Mouse (Mus musculus): ENCODE measurements around the gene Rhebl1. TPM values are rescaled to one million over a fixed set of nuclear protein-coding genes. Genes with fewer than 3 reads are reported as not detected.

Gene Rhebl1
- polyA plus RNA-seq, 1 experiment from 2014 or later: 16.7 TPM

DNA sequence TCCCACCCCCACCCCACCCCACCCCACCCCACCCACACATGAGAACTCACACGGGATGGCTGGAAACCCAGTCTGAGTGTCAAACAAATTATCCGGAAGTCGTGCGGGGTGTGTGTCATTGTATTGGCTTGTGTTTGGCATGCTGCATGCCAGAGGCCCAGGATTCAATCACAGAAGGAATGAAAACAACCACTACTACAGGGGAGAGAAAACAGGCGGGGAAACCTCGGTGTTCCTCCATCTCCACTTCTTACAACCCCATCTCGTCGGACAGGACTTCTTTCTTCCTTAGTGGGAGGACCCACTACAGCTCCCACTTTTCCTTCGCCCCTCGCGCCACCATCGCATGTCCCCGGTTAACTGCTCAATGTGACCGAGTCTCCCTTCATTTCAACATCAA lies 22.8 kb upstream of the Rhebl1 start:
- no peak for ATAC-seq (ENCODE audit: low FRiP score, low TSS enrichment)
- Histone ChIP-seq H3K4me2 (replicated peaks; ENCODE audit: low read depth, low read length) (peak overlapping the region; percentile 72), H3K4me3 (ENCODE audit: low read length) (peak overlapping the region; percentile 81), H3K36me3 (ENCODE audit: insufficient read depth, low read length) (peaks cover 9% of the 10 kb centered on the region), H3K9ac (replicated peaks; ENCODE audit: low read length) (peak overlapping the region; percentile 82), H3K27ac (ENCODE audit: low read length) (peak overlapping the region; percentile 95), H3K9me3 (ENCODE audit: low read length) (no peaks in the 10 kb centered on the region), H3K4me1 (ENCODE audit: insufficient read depth, low read length) (peaks cover 10% of the 10 kb centered on the region), H3K27me3 (ENCODE audit: insufficient read depth, low read length) (no peaks in the 10 kb centered on the region)
- 0% methylated on average over 14 of the region's 14 CpGs for WGBS

DNA sequence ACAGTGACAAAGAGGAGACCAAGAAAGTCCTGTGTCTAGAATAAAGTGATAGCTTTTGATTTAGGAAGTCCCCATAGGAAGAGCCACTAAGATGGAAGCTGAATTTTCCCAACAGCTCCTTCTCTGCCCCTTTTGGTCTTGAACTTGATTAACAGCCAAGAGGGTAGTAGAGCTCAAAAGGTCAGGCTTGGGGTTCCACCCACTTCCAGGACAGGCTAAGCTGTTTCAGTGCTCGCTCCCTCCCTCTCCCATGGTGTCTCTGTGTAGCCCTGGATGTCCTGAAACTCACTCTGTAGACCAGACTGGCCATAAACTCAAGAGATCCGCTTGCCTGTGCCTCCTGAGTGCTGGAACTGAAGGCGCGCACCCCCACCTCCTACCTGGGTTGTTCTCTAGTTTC lies 21.7 kb upstream of the Rhebl1 start:
- WGBS: 78% methylated on average over 4 of the region's 4 CpGs
- H3K4me1 ChIP-seq (ENCODE audit: insufficient read depth, low read length): peaks cover 10% of the 10 kb centered on the region
- peak overlapping the region; percentile 82; the same call in 1 of the 2 replicates for H3K9ac ChIP-seq (replicated peaks; ENCODE audit: low read length)
- no peaks in the 10 kb centered on the region for H3K9me3 ChIP-seq (ENCODE audit: low read length)
- no peaks in the 10 kb centered on the region for H3K27me3 ChIP-seq (ENCODE audit: insufficient read depth, low read length)
- H3K4me3 ChIP-seq (ENCODE audit: low read length): no peak overlapping the region
- H3K36me3 ChIP-seq (ENCODE audit: insufficient read depth, low read length): peaks cover 20% of the 10 kb centered on the region
- no peak for ATAC-seq (ENCODE audit: low FRiP score, low TSS enrichment)
- H3K4me2 ChIP-seq (replicated peaks; ENCODE audit: low read depth, low read length): peak overlapping the region; percentile 72; the same call in 1 of the 2 replicates
- no peak overlapping the region for H3K27ac ChIP-seq (ENCODE audit: low read length)

DNA sequence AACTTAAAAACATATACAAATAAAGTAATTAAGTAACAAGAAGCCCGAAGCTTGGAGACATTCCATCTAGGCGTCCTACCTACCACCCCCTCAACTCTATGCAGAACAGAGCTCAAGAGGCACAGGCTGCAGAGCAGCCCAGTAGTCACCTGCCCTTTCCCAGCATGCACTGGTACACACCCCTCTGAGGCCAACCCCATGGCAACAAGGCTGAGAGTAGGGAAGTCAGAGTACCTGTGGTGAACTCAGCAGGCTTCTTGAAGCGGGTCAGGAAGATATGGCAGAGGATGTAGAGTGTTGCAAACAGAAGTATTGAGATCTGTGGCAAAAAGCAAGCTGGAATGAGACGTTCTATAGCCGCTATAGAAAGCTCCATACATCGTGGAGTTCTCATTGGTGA lies 20.6 kb upstream of the Rhebl1 start:
- H3K4me2 ChIP-seq (replicated peaks; ENCODE audit: low read depth, low read length): no peak overlapping the region
- H3K4me3 ChIP-seq (ENCODE audit: low read length): no peak overlapping the region
- no peak overlapping the region for H3K9ac ChIP-seq (replicated peaks; ENCODE audit: low read length)
- H3K27me3 ChIP-seq (ENCODE audit: insufficient read depth, low read length): no peaks in the 10 kb centered on the region
- H3K9me3 ChIP-seq (ENCODE audit: low read length): no peaks in the 10 kb centered on the region
- no peak overlapping the region for H3K27ac ChIP-seq (ENCODE audit: low read length)
- ATAC-seq (ENCODE audit: low FRiP score, low TSS enrichment): no peak
- WGBS: 94% methylated on average over 6 of the region's 6 CpGs
- H3K36me3 ChIP-seq (ENCODE audit: insufficient read depth, low read length): peaks cover 25% of the 10 kb centered on the region
- peaks cover 10% of the 10 kb centered on the region for H3K4me1 ChIP-seq (ENCODE audit: insufficient read depth, low read length)

DNA sequence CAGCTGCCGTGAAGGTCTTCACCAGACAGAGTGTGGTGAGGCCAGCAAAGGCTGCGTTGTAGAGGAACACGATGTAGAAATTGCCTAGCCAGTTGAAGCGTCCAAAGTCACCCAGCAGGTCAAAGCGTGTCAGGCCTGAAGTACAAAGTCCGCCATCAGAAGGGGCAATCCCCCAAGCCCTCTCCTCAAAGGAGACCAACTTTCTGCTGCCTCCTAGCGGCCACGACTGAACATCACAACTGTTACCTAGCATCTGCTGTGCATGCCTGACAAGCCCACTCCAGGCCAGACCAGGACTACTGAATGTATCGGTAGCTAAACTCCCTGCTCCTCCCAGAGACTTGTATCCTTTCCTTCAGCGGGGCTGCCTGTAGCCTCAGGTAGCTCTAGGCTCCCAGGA lies 10.4 kb upstream of the Rhebl1 start:
- ATAC-seq (ENCODE audit: low FRiP score, low TSS enrichment): 0 out of 2 replicates have a peak, but pooled peaks have one; percentile 17
- Histone ChIP-seq H3K27me3 (ENCODE audit: insufficient read depth, low read length) (peaks cover 4% of the 10 kb centered on the region; the same call in 1 of the 2 replicates), H3K4me2 (replicated peaks; ENCODE audit: low read depth, low read length) (no peak overlapping the region), H3K9ac (replicated peaks; ENCODE audit: low read length) (no peak overlapping the region), H3K9me3 (ENCODE audit: low read length) (no peaks in the 10 kb centered on the region), H3K36me3 (ENCODE audit: insufficient read depth, low read length) (peaks cover 42% of the 10 kb centered on the region), H3K27ac (ENCODE audit: low read length) (no peak overlapping the region), H3K4me3 (ENCODE audit: low read length) (no peak overlapping the region), H3K4me1 (ENCODE audit: insufficient read depth, low read length) (no peaks in the 10 kb centered on the region)
- 27% methylated on average over 10 of the region's 10 CpGs for WGBS

DNA sequence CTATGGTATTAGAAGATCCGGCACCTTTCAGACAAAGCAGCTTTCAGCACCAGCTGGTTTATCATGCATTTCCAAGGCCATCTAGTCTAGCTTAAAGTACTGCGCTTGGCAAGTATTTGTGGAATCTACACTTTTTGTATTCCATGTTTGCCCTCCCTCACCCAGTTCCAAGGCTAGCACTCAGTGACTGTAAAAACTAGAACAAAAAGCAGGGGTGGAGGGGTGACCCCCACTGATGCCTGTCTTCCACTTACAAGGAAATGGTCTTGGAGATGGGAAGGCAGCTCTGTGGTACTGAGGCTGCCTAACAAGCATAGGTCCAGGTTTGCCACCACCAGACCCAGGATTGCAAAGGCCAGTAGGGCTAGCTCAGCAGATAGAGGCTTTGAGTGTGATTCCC lies 8.3 kb upstream of the Rhebl1 start:
- Histone ChIP-seq H3K9ac (replicated peaks; ENCODE audit: low read length) (no peak overlapping the region), H3K36me3 (ENCODE audit: insufficient read depth, low read length) (peaks cover 22% of the 10 kb centered on the region), H3K4me3 (ENCODE audit: low read length) (no peak overlapping the region), H3K27ac (ENCODE audit: low read length) (no peak overlapping the region), H3K4me2 (replicated peaks; ENCODE audit: low read depth, low read length) (no peak overlapping the region), H3K27me3 (ENCODE audit: insufficient read depth, low read length) (peaks cover 24% of the 10 kb centered on the region), H3K9me3 (ENCODE audit: low read length) (no peaks in the 10 kb centered on the region), H3K4me1 (ENCODE audit: insufficient read depth, low read length) (peaks cover 12% of the 10 kb centered on the region)
- ATAC-seq (ENCODE audit: low FRiP score, low TSS enrichment): no peak
- 92% methylated on average over 2 of the region's 2 CpGs for WGBS

DNA sequence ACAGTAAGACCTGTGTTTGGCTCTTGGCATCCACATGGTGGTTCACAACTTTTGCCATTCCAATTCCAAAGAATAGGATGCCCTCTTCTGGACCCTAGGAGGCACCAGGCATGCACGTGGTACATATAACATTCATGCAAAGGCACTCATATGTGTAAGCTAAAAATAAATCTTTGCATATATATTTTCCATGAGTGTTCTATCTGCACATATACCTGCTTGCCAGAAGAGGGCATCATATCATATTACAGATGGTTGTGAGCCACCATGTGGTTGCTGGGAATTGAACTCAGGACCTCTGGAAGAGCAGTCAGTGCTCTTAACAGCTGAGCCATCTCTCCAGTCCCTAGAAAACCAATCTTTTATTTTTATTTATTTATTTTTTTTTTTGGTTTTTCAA lies 7.2 kb upstream of the Rhebl1 start:
- no peak overlapping the region for H3K4me3 ChIP-seq (ENCODE audit: low read length)

DNA sequence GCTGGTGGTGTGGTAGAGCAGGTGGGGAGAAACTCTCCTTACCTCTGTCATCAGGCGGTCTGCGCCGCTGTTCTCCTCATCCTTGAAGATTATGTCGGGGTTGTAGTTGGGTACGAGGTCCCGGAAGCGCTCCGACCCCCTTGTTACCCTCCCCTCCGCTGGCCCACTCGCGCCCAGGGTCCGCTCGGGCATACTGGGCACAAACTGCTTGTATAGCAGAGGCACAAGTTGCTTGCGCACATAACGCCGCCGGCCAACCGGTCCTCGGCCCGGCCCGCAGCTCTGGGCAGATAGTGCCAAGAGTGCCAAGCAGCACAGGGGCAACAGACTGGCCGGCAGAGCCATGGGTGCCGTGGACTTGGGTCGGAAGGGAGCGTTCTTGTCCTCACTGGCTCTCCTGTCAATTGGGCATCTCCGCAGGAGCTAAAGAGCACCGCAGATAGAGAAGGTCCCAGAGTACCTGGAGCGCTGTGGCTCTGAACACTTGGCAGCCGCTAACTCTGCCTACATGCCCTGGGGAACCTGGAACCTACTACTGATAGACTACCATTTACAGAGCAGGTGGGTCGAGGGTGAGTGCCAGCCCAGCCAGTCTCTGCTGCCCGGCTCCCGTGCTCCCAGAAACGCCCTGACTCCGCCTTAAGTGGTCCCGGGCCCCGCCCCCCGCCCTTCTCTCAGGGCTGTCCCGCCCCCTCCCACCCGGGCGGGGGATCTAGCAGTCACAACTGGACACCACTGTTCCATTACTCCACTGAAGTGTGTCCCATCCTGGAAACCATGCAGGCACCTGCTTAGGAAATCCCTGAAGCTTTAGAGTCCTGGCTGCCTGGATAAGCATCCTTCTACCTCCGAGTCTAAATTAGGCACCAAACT lies 3.8 kb upstream of the Rhebl1 start, which contains the start of gene Dhh:
Gene Dhh (minus strand): TSS at position 613 of the 873 bp plus-strand sequence.
- WGBS: under 1% methylated on average over 41 of the region's 41 CpGs
- Histone ChIP-seq H3K27me3 (ENCODE audit: insufficient read depth, low read length) (peaks cover 68% of the 10 kb centered on the region), H3K4me1 (ENCODE audit: insufficient read depth, low read length) (peaks cover 45% of the 10 kb centered on the region), H3K36me3 (ENCODE audit: insufficient read depth, low read length) (no peaks in the 10 kb centered on the region), H3K9ac (replicated peaks; ENCODE audit: low read length) (peak within 1 kb of the TSS; percentile 32), H3K27ac (ENCODE audit: low read length) (no peak within 1 kb of the TSS), H3K9me3 (ENCODE audit: low read length) (no peaks in the 10 kb centered on the region), H3K4me3 (ENCODE audit: low read length) (peak within 1 kb of the TSS; percentile 41), H3K4me2 (replicated peaks; ENCODE audit: low read depth, low read length) (peak within 1 kb of the TSS; percentile 50)
- ATAC-seq (ENCODE audit: low FRiP score, low TSS enrichment): peak; percentile 40; the same call in 1 of the 2 replicates

More for the DNA sequence above, 7.2 kb upstream of the Rhebl1 start:
- Histone ChIP-seq H3K36me3 (ENCODE audit: insufficient read depth, low read length) (peaks cover 16% of the 10 kb centered on the region), H3K4me2 (replicated peaks; ENCODE audit: low read depth, low read length) (no peak overlapping the region), H3K27me3 (ENCODE audit: insufficient read depth, low read length) (peaks cover 35% of the 10 kb centered on the region), H3K4me1 (ENCODE audit: insufficient read depth, low read length) (peaks cover 17% of the 10 kb centered on the region), H3K27ac (ENCODE audit: low read length) (no peak overlapping the region), H3K9me3 (ENCODE audit: low read length) (no peaks in the 10 kb centered on the region), H3K9ac (replicated peaks; ENCODE audit: low read length) (no peak overlapping the region)
- no peak for ATAC-seq (ENCODE audit: low FRiP score, low TSS enrichment)
- WGBS: 80% methylated on average over 1 of the region's 1 CpGs

DNA sequence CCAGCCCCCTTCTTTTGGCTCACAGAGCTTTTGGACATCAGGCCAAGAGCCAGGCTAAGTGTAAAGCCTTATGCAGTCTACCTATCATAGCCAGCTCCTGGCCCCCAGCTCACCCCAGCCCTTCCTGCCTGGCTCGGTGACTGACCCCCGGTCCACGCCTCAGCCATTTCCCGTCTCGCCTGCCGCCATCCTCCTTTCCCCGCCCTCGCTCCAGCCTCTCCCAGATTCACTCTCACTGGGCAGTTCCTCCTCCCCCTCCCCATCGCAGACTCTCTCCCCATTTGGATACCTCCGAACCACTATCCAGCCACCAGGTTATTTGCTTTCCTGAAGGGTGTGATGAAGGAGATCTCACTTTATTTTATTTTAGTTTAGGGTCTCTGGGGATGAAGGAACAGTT lies 3.2 kb upstream of the Rhebl1 start:
- H3K9me3 ChIP-seq (ENCODE audit: low read length): no peaks in the 10 kb centered on the region
- ATAC-seq (ENCODE audit: low FRiP score, low TSS enrichment): no peak
- H3K27ac ChIP-seq (ENCODE audit: low read length): no peak overlapping the region
- 2% methylated on average over 10 of the region's 10 CpGs for WGBS
- peaks cover 45% of the 10 kb centered on the region for H3K4me1 ChIP-seq (ENCODE audit: insufficient read depth, low read length)
- no peaks in the 10 kb centered on the region for H3K36me3 ChIP-seq (ENCODE audit: insufficient read depth, low read length)
- peak overlapping the region; percentile 50 for H3K4me2 ChIP-seq (replicated peaks; ENCODE audit: low read depth, low read length)
- H3K4me3 ChIP-seq (ENCODE audit: low read length): peak overlapping the region; percentile 41
- no peak overlapping the region for H3K9ac ChIP-seq (replicated peaks; ENCODE audit: low read length)
- H3K27me3 ChIP-seq (ENCODE audit: insufficient read depth, low read length): peaks cover 73% of the 10 kb centered on the region

DNA sequence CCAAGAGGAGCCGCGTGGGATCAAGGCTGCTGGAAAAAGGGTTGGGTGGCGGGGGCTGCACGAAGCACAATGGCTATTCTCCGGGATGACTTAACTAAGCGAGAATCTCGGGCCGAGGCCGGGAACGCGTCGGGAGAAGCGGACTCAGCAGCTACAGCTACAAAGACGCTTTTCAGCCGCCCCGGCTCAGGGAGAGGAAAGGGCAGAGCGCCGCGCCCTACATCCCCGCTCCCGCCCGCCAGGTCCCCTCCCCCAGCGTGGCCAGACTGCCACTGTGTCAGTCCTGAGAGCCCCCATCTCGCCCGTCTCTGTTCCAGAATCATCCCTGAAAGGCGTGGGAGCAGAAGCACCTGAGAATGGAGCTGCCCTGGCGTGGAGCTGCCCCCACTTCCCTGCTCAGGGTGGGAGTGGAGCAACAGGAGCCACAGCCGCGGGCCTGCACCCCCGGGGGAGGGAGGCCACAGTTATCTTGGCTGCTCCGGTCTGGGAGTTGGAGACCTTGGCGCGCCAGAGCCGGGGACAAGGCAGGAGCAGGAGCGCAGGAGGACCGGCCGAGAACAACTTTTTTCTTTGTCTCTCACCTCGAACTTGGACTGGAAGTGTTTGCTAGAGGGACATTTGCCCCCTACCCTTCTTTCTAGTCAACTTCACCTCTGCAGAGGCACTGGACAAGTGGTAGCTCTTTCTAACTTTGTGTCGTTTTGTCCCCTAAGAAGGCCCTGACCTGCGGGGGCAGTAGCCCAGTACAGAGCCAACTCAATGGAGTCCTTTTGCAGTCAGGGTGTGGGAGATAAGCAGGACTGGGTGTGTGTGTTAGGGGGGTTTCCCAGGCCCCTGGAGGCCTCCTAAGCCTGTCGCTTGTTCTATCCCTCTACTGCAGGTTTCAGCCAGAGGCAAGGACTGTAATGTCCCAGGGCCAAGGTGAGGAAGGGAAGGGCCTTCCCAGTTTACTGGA lies 1.6 kb upstream of the Rhebl1 start:
- no peaks in the 10 kb centered on the region for H3K9me3 ChIP-seq (ENCODE audit: low read length)
- peaks cover 50% of the 10 kb centered on the region for H3K4me1 ChIP-seq (ENCODE audit: insufficient read depth, low read length)
- H3K4me3 ChIP-seq (ENCODE audit: low read length): peak overlapping the region; percentile 30
- WGBS: 4% methylated on average over 35 of the region's 41 CpGs
- peak overlapping the region; percentile 47 for H3K4me2 ChIP-seq (replicated peaks; ENCODE audit: low read depth, low read length)
- no peaks in the 10 kb centered on the region for H3K36me3 ChIP-seq (ENCODE audit: insufficient read depth, low read length)
- H3K9ac ChIP-seq (replicated peaks; ENCODE audit: low read length): peak overlapping the region; percentile 4; the same call in 1 of the 2 replicates
- peaks cover 73% of the 10 kb centered on the region for H3K27me3 ChIP-seq (ENCODE audit: insufficient read depth, low read length)
- ATAC-seq (ENCODE audit: low FRiP score, low TSS enrichment): no peak
- H3K27ac ChIP-seq (ENCODE audit: low read length): no peak overlapping the region

All from kidney, embryonic 16.5 days (tissue).